Mouse (Mus musculus) heart, postnatal 0 days (tissue): ENCODE data around the gene Slco1b2.

Source experiments
- CTCF ChIP-seq: IDR thresholded peaks from 2 replicates; pipeline ENCODE4 v1.5.1; 2016; ENCODE audit warnings: antibody characterized with exemption, control low read depth, low read depth
- EP300 ChIP-seq: IDR thresholded peaks from 2 replicates; pipeline ENCODE4 v1.6.1; 2016; ENCODE audit warnings: antibody characterized with exemption, low read depth

DNA sequence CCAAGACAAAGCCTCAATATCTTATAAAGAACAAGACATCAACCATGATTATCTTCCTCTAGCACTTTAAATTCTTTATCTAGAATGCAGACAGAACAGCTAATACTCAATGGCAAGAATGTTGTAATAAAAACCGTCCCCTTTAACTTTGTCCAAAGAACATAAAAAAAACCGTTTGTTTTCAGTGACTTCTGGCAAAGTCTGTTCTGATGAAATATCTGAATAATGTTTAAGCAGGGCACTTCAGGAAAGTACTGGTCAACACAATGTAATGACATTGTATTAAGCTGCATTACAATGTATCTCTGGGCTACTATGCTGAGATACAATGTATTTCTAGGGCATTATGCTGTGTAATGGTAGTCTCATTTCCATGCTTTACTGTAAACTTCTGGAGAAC is 5.9 kb downstream of the Slco1b2 start:
- TF ChIP-seq CTCF, result no peak
- TF ChIP-seq EP300, result no peak
